Mouse (Mus musculus): Measurements from ENCODE around the gene Ccnb1ip1. TPM values are rescaled to one million over a fixed set of nuclear protein-coding genes. Genes with fewer than 3 reads are reported as not detected.
A peak's percentile ranks its signal among the peaks of the same experiment; 100 is the strongest.

Ccnb1ip1 gene
- polyA plus RNA-seq, 1 experiment: not detected

- Histone ChIP-seq H3K27me3 (ENCODE audit: control insufficient read depth, insufficient read depth, low read length) (no peaks in the 10 kb centered on the region), H3K27ac (ENCODE audit: insufficient read depth, low read length) (no peak overlapping the region), H3K4me1 (ENCODE audit: control insufficient read depth, insufficient read depth, low read length) (no peaks in the 10 kb centered on the region), H3K4me3 (replicated peaks; ENCODE audit: insufficient read depth, low read depth, low read length) (no peak overlapping the region)
- DNase-seq: no peak
- WGBS: 78% methylated on average over 1 of the region's 1 CpGs
- TF ChIP-seq POLR2A (IDR thresholded peaks at IDR 0.05; ENCODE audit: borderline replicate concordance, insufficient read depth, low read length): no peak
- no peak for TF ChIP-seq CTCF (IDR thresholded peaks at IDR 0.05; ENCODE audit: borderline replicate concordance, insufficient read depth, low read depth, low read length)
Observed at GRCm38 (mm10) chr14:50796464-50796863, 11.1 kb downstream of the Ccnb1ip1 start.

- 80% methylated on average over 4 of the region's 4 CpGs for WGBS
- H3K4me1 ChIP-seq (ENCODE audit: control insufficient read depth, insufficient read depth, low read length): no peaks in the 10 kb centered on the region
- no peak overlapping the region for H3K4me3 ChIP-seq (replicated peaks; ENCODE audit: insufficient read depth, low read depth, low read length)
- DNase-seq: no peak
- TF ChIP-seq CTCF (IDR thresholded peaks at IDR 0.05; ENCODE audit: borderline replicate concordance, insufficient read depth, low read depth, low read length) (no peak), POLR2A (IDR thresholded peaks at IDR 0.05; ENCODE audit: borderline replicate concordance, insufficient read depth, low read length) (no peak)
- no peaks in the 10 kb centered on the region for H3K27me3 ChIP-seq (ENCODE audit: control insufficient read depth, insufficient read depth, low read length)
- no peak overlapping the region for H3K27ac ChIP-seq (ENCODE audit: insufficient read depth, low read length)
Observed at GRCm38 (mm10) chr14:50795965-50796364, 11.6 kb downstream of the Ccnb1ip1 start.

GRCm38 (mm10) chr14:50795261-50795935, 12.1 kb downstream of the Ccnb1ip1 start:
- no peak overlapping the region for H3K27ac ChIP-seq (ENCODE audit: insufficient read depth, low read length)
- no peaks in the 10 kb centered on the region for H3K27me3 ChIP-seq (ENCODE audit: control insufficient read depth, insufficient read depth, low read length)
- DNase-seq: no peak
- H3K4me3 ChIP-seq (replicated peaks; ENCODE audit: insufficient read depth, low read depth, low read length): no peak overlapping the region
- WGBS: 93% methylated on average over 24 of the region's 24 CpGs
- TF ChIP-seq POLR2A (IDR thresholded peaks at IDR 0.05; ENCODE audit: borderline replicate concordance, insufficient read depth, low read length) (no peak), CTCF (IDR thresholded peaks at IDR 0.05; ENCODE audit: borderline replicate concordance, insufficient read depth, low read depth, low read length) (no peak)
- H3K4me1 ChIP-seq (ENCODE audit: control insufficient read depth, insufficient read depth, low read length): no peaks in the 10 kb centered on the region

DNA sequence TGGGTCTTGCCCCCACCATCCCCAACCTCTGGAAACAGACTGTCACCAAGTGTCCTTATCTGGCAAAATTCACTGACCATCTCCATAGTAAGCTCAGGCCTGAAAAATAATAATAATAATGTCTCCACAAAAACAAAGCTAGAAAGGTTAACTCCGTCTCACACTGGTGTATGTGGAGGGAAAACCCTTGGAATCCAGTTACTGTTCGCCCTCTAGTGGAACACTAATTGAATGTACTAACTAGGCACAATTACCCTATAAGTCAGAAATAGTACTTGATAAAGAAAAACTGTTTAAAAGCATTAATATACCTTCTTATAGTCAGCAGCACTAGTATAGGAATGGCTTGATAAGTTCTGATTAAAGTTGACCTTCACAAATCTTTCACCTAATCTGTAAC, 19.4 kb downstream of the Ccnb1ip1 start:
- Histone ChIP-seq H3K4me1 (ENCODE audit: control insufficient read depth, insufficient read depth, low read length) (no peaks in the 10 kb centered on the region), H3K27ac (ENCODE audit: insufficient read depth, low read length) (no peak overlapping the region), H3K27me3 (ENCODE audit: control insufficient read depth, insufficient read depth, low read length) (no peaks in the 10 kb centered on the region), H3K4me3 (replicated peaks; ENCODE audit: insufficient read depth, low read depth, low read length) (no peak overlapping the region)
- no peak for TF ChIP-seq POLR2A (IDR thresholded peaks at IDR 0.05; ENCODE audit: borderline replicate concordance, insufficient read depth, low read length)
- TF ChIP-seq CTCF (IDR thresholded peaks at IDR 0.05; ENCODE audit: borderline replicate concordance, insufficient read depth, low read depth, low read length): no peak
- WGBS: 10% methylated on average over 2 of the region's 2 CpGs
- no peak for DNase-seq

GRCm38 (mm10) chr14:50785251-50785637, 22.3 kb downstream of the Ccnb1ip1 start, which contains the start of gene Ttc5:
TSS of gene Ttc5 (minus strand) at chr14:50785519.
- peak; percentile 53; the same call in 1 of the 2 replicates for TF ChIP-seq POLR2A (IDR thresholded peaks at IDR 0.05; ENCODE audit: borderline replicate concordance, insufficient read depth, low read length)
- TF ChIP-seq CTCF (IDR thresholded peaks at IDR 0.05; ENCODE audit: borderline replicate concordance, insufficient read depth, low read depth, low read length): peak; percentile 83
- H3K4me1 ChIP-seq (ENCODE audit: control insufficient read depth, insufficient read depth, low read length): no peaks in the 10 kb centered on the region
- H3K27me3 ChIP-seq (ENCODE audit: control insufficient read depth, insufficient read depth, low read length): no peaks in the 10 kb centered on the region
- DNase-seq: peak; percentile 84 to 90
- peak within 1 kb of the TSS; percentile 80 for H3K4me3 ChIP-seq (replicated peaks; ENCODE audit: insufficient read depth, low read depth, low read length)
- WGBS: under 1% methylated on average over 21 of the region's 21 CpGs
- peak within 1 kb of the TSS; percentile 67 for H3K27ac ChIP-seq (ENCODE audit: insufficient read depth, low read length)

- 21% methylated on average over 16 of the region's 16 CpGs for WGBS
- no peak for TF ChIP-seq POLR2A (IDR thresholded peaks at IDR 0.05; ENCODE audit: borderline replicate concordance, insufficient read depth, low read length)
- no peak for TF ChIP-seq CTCF (IDR thresholded peaks at IDR 0.05; ENCODE audit: borderline replicate concordance, insufficient read depth, low read depth, low read length)
- DNase-seq: no peak
- Histone ChIP-seq H3K27me3 (ENCODE audit: control insufficient read depth, insufficient read depth, low read length) (no peaks in the 10 kb centered on the region), H3K27ac (ENCODE audit: insufficient read depth, low read length) (peak overlapping the region; percentile 67), H3K4me3 (replicated peaks; ENCODE audit: insufficient read depth, low read depth, low read length) (peak overlapping the region; percentile 80), H3K4me1 (ENCODE audit: control insufficient read depth, insufficient read depth, low read length) (no peaks in the 10 kb centered on the region)
Observed at GRCm38 (mm10) chr14:50784391-50785250, 22.9 kb downstream of the Ccnb1ip1 start.

- 96% methylated on average over 3 of the region's 3 CpGs for WGBS
Observed at GRCm38 (mm10) chr14:50782166-50782565, 25.4 kb downstream of the Ccnb1ip1 start.

More at GRCm38 (mm10) chr14:50782166-50782565, 25.4 kb downstream of the Ccnb1ip1 start:
- no peak overlapping the region for H3K4me3 ChIP-seq (replicated peaks; ENCODE audit: insufficient read depth, low read depth, low read length)
- TF ChIP-seq CTCF (IDR thresholded peaks at IDR 0.05; ENCODE audit: borderline replicate concordance, insufficient read depth, low read depth, low read length): no peak
- TF ChIP-seq POLR2A (IDR thresholded peaks at IDR 0.05; ENCODE audit: borderline replicate concordance, insufficient read depth, low read length): no peak
- H3K27me3 ChIP-seq (ENCODE audit: control insufficient read depth, insufficient read depth, low read length): no peaks in the 10 kb centered on the region
- no peaks in the 10 kb centered on the region for H3K4me1 ChIP-seq (ENCODE audit: control insufficient read depth, insufficient read depth, low read length)
- no peak for DNase-seq
- no peak overlapping the region for H3K27ac ChIP-seq (ENCODE audit: insufficient read depth, low read length)

All from cerebellum, adult 2 months (tissue).